Mouse (Mus musculus) spleen, adult 2 months (tissue): ENCODE results near the gene Lap3.

Experiments used
- CTCF ChIP-seq: fragments of 200-500 bp; IDR thresholded peaks from 2 replicates; pipeline ENCODE4 v1.5.1; 2011; ENCODE audit warnings: mild to moderate bottlenecking, inconsistent platforms; ENCODE audit not compliant: insufficient read depth, insufficient read length, insufficient replicate concordance; ENCODE audit errors: extremely low read depth
- POLR2A ChIP-seq: fragments of 200-500 bp; IDR thresholded peaks from 2 replicates; pipeline ENCODE4 v1.6.1; 2011; ENCODE audit warnings: low read depth, low read length, inconsistent platforms

DNA sequence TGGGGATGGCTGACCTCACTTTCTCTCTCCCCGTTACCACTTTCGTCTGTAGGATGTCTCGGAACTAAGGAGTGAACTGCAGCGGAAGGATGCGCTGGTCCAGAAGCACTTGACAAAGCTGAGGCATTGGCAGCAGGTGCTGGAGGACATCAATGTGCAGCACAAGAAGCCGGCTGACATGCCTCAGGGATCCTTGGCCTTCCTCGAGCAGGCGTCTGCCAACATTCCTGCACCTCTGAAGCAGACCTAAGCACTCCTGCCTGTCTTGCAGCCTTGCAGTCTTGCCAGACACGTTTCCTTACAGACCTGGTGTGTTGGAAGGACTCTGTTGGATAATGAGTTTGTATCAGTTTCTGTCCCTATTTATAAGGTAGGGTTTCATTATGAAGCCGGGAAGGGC is 31.9 kb downstream of the Lap3 start:
- TF ChIP-seq CTCF, result no peak
- no peak for TF ChIP-seq POLR2A
